Mouse (Mus musculus) stomach, embryonic 14.5 days (tissue): Measurements from ENCODE around the gene Gm43518. TPM values are rescaled to one million over a fixed set of nuclear protein-coding genes. Genes with fewer than 3 reads are reported as not detected.

Source experiments
- ATAC-seq: fragments of 200-750 bp; cut with Nextera tagmentation; 2 replicates; pipeline ENCODE4 v1.8.0; 2017; ENCODE audit warnings: low read depth, moderate TSS enrichment; ENCODE audit not compliant: insufficient number of reproducible peaks, insufficient read depth, low FRiP score
- H3K27ac ChIP-seq: fragments of 300-500 bp; sonication (generic); 2 replicates; pipeline ENCODE4 v1.5.1; 2014; ENCODE audit warnings: mild to moderate bottlenecking, low read length, moderate library complexity, mixed read lengths
- H3K27me3 ChIP-seq: fragments of 300-500 bp; sonication (generic); 2 replicates; pipeline ENCODE4 v1.6.1; 2014; ENCODE audit warnings: low read length, control low read depth, mixed read lengths; ENCODE audit not compliant: control insufficient read depth, insufficient read depth
- H3K36me3 ChIP-seq: fragments of 300-500 bp; sonication (generic); 2 replicates; pipeline ENCODE4 v1.6.1; 2014; ENCODE audit warnings: mild to moderate bottlenecking, control low read depth, low read length, moderate library complexity, mixed read lengths; ENCODE audit not compliant: control insufficient read depth, insufficient read depth
- H3K4me1 ChIP-seq: fragments of 300-500 bp; sonication (generic); 2 replicates; pipeline ENCODE4 v1.6.1; 2014; ENCODE audit warnings: low read length, control low read depth, mixed read lengths; ENCODE audit not compliant: control insufficient read depth, insufficient read depth
- H3K4me2 ChIP-seq: fragments of 300-500 bp; sonication (generic); replicated peaks from 2 replicates; pipeline ENCODE4 v1.6.1; 2014; ENCODE audit warnings: low read depth, low read length, control low read depth
- H3K4me3 ChIP-seq: fragments of 300-500 bp; sonication (generic); 2 replicates; pipeline ENCODE4 v1.5.1; 2014; ENCODE audit warnings: low read depth, low read length, control low read depth
- H3K9ac ChIP-seq: fragments of 300-500 bp; sonication (generic); replicated peaks from 2 replicates; pipeline ENCODE4 v1.6.1; 2014; ENCODE audit warnings: low read depth, mild to moderate bottlenecking, control low read depth, low read length, moderate library complexity, mixed read lengths
- H3K9me3 ChIP-seq: fragments of 300-500 bp; sonication (generic); 2 replicates; pipeline ENCODE4 v1.6.1; 2016; ENCODE audit warnings: low read depth, low read length, control low read depth; ENCODE audit not compliant: control insufficient read depth
- WGBS: fragments of 180-500 bp; shearing (Covaris S2); extraction: QIAGEN DNeasy Blood & Tissue Kit; methylation state at CpG from one replicate; pipeline ENCODE4 v1.1.7; 2014; 5-methylcytosine and 5-hydroxymethylcytosine counted together
- polyA plus RNA-seq: library from polyadenylated mRNA; unstranded; fragments of >200 nt; fragmentation: Nextera tagmentation; extraction: Ambion mirVana; gene quantifications from 2 replicates; pipeline ENCODE4 v1.2.1, GENCODE M21; 2014

Gm43518 gene
- polyA plus RNA-seq, 1 experiment from 2014 or later: 4.0 TPM

DNA sequence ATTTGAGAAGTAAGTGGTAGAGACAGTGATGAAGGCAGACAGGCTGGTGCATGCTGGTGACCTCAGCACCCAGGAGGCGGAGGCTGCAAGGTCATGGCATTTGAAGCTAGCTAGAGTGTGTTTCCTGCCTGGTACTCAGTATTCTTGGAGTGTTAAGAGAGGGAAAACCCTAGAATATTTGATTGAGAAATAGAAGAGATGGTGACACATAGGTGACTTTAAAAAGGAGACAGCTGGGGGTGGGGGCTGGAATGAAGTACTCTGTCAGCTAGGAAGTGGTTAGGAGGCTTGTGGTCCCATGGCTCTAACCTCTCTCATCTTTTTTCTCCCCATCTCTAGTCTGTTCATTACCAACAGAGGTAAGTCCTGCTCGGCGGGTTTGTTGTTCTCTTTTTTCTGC lies 12.4 kb upstream of the Gm43518 start:
- H3K36me3 ChIP-seq: peaks cover 46% of the 10 kb centered on the region
- H3K27ac ChIP-seq: no peak overlapping the region
- 92% methylated on average over 3 of the region's 3 CpGs for WGBS
- no peak overlapping the region for H3K4me2 ChIP-seq
- H3K4me3 ChIP-seq: no peak overlapping the region
- H3K9ac ChIP-seq: no peak overlapping the region
- no peak for ATAC-seq
- H3K27me3 ChIP-seq: no peaks in the 10 kb centered on the region
- no peaks in the 10 kb centered on the region for H3K4me1 ChIP-seq
- no peaks in the 10 kb centered on the region for H3K9me3 ChIP-seq

DNA sequence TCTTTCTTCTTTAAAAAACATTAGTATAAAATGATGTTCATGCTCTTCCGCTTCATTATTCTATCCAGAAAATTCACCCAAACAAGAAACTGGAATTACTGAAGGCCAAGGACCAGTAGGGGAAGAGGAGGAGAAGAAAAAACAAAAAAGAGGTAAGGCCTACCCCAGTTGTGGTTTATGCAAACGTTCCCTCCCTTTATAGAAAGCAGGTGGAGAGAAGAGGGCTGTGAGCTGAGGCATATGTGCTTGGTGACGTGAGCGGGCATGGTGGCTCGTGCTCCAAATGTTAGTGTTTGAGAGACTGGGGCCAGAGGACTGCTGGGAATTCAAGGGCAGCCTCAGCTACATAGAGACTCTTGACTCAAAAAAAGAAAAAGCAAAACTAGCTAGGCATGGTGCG lies 5.1 kb upstream of the Gm43518 start:
- peaks cover 82% of the 10 kb centered on the region for H3K36me3 ChIP-seq

GRCm38 (mm10) chr5:123930508-123930989 lies 3.3 kb downstream of the Gm43518 start, which contains the start of gene Ccdc62:
Gene Ccdc62, plus strand, starts transcription at chr5:123930679.
- ATAC-seq: peak; percentile 96
- under 1% methylated on average over 56 of the region's 56 CpGs for WGBS
- Histone ChIP-seq H3K27me3 (no peaks in the 10 kb centered on the region), H3K4me2 (peak within 1 kb of the TSS; percentile 40), H3K36me3 (peaks cover 32% of the 10 kb centered on the region), H3K27ac (peak within 1 kb of the TSS; percentile 78), H3K9ac (peak within 1 kb of the TSS; percentile 77), H3K4me3 (peak within 1 kb of the TSS; percentile 57), H3K9me3 (no peaks in the 10 kb centered on the region), H3K4me1 (0 out of 2 replicates have a peak, but pooled peaks cover 4% of the 10 kb centered on the region)

More for the DNA sequence above, 5.1 kb upstream of the Gm43518 start:
- no peaks in the 10 kb centered on the region for H3K4me1 ChIP-seq
- H3K4me3 ChIP-seq: no peak overlapping the region
- no peaks in the 10 kb centered on the region for H3K27me3 ChIP-seq
- no peak overlapping the region for H3K27ac ChIP-seq
- H3K9ac ChIP-seq: no peak overlapping the region
- no peak overlapping the region for H3K4me2 ChIP-seq
- 89% methylated on average over 6 of the region's 6 CpGs for WGBS
- no peak for ATAC-seq
- H3K9me3 ChIP-seq: no peaks in the 10 kb centered on the region

GRCm38 (mm10) chr5:123931131-123931530 lies 3.9 kb downstream of the Gm43518 start:
- Histone ChIP-seq H3K4me1 (0 out of 2 replicates have a peak, but pooled peaks cover 4% of the 10 kb centered on the region), H3K4me2 (peak overlapping the region; percentile 40), H3K9ac (peak overlapping the region; percentile 77), H3K36me3 (peaks cover 26% of the 10 kb centered on the region), H3K9me3 (no peaks in the 10 kb centered on the region), H3K27ac (peak overlapping the region; percentile 70; the same call in 1 of the 2 replicates), H3K27me3 (no peaks in the 10 kb centered on the region), H3K4me3 (peak overlapping the region; percentile 57)
- ATAC-seq: no peak
- WGBS: 45% methylated on average over 13 of the region's 13 CpGs

GRCm38 (mm10) chr5:123932927-123933326 lies 5.7 kb downstream of the Gm43518 start:
- H3K9ac ChIP-seq: no peak overlapping the region
- H3K9me3 ChIP-seq: no peaks in the 10 kb centered on the region
- H3K27ac ChIP-seq: no peak overlapping the region
- H3K4me3 ChIP-seq: no peak overlapping the region
- 0 out of 2 replicates have a peak, but pooled peaks cover 4% of the 10 kb centered on the region for H3K4me1 ChIP-seq
- no peak for ATAC-seq
- H3K4me2 ChIP-seq: no peak overlapping the region
- H3K27me3 ChIP-seq: no peaks in the 10 kb centered on the region
- H3K36me3 ChIP-seq: peaks cover 8% of the 10 kb centered on the region

GRCm38 (mm10) chr5:123933556-123933955 lies 6.3 kb downstream of the Gm43518 start:
- ATAC-seq: no peak
- WGBS: 83% methylated on average over 12 of the region's 12 CpGs
- Histone ChIP-seq H3K9ac (no peak overlapping the region), H3K9me3 (no peaks in the 10 kb centered on the region), H3K27me3 (no peaks in the 10 kb centered on the region), H3K4me1 (0 out of 2 replicates have a peak, but pooled peaks cover 4% of the 10 kb centered on the region), H3K4me3 (no peak overlapping the region), H3K27ac (no peak overlapping the region), H3K4me2 (no peak overlapping the region), H3K36me3 (peaks cover 4% of the 10 kb centered on the region; the same call in 1 of the 2 replicates)

DNA sequence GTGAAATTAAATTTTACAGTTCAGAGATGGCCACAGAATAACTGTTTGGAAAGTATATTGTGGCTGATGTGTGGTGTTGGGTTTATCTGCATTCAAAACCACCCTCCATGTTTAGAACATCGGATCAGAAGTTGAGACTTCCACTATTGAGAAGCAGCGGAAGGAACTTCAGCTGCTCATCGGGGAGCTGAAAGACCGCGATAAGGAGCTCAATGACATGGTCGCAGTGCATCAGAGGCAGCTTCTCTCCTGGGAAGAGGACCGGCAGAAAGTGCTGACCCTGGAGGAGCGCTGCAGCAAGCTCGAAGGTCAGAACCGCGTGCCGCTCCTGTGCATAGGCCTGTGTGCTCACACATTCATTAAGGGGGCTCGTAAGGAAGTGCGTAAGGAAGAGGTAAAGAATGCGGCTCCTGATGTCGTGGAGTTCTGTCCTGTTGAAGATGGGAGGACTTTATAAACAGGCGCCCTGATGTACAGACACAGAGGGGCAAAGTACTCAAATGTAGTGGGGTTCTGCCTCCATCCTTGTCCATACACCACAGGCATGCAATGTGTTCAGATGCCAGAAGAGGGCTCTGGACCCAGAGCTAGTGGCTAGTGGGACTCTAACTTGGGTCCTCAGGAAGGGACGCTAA lies 6.9 kb downstream of the Gm43518 start:
- Histone ChIP-seq H3K9ac (no peak overlapping the region), H3K4me1 (0 out of 2 replicates have a peak, but pooled peaks cover 4% of the 10 kb centered on the region), H3K27me3 (no peaks in the 10 kb centered on the region), H3K27ac (no peak overlapping the region), H3K36me3 (no peaks in the 10 kb centered on the region), H3K4me2 (no peak overlapping the region), H3K9me3 (no peaks in the 10 kb centered on the region), H3K4me3 (no peak overlapping the region)
- WGBS: 41% methylated on average over 18 of the region's 18 CpGs
- ATAC-seq: no peak

DNA sequence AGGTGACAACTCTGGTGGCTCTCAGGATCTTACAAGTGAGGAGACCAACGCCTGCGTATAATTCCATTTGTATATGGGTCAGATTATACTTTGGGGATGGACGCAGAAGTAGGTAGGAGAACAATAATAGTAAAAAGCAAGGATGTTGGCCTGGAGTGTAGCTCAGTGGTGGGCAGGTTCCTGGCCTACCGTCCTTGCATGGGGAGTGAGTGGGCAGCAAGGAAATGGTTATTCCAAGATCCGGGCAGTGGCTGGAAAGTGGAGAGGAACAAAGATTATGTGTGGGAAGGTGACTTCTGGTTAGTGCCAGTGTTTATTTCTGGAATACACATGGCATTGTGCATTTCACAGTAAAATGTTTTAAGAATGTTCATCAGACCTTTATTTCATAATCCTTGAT lies 8.7 kb downstream of the Gm43518 start:
- 92% methylated on average over 5 of the region's 5 CpGs for WGBS
- Histone ChIP-seq H3K9me3 (no peaks in the 10 kb centered on the region), H3K27ac (no peak overlapping the region), H3K36me3 (no peaks in the 10 kb centered on the region), H3K9ac (no peak overlapping the region), H3K4me1 (0 out of 2 replicates have a peak, but pooled peaks cover 4% of the 10 kb centered on the region), H3K4me3 (no peak overlapping the region), H3K27me3 (no peaks in the 10 kb centered on the region), H3K4me2 (no peak overlapping the region)
- no peak for ATAC-seq
